Mouse (Mus musculus): ENCODE data around the gene Gdf2.

The Gdf2 gene

GRCm38 (mm10) chr14:33940739-33941138, at the start of gene Gdf2:
Gene Gdf2 (plus strand): TSS chr14:33941039.
- no peak for DNase-seq (ENCODE audit: low spot score)

DNA sequence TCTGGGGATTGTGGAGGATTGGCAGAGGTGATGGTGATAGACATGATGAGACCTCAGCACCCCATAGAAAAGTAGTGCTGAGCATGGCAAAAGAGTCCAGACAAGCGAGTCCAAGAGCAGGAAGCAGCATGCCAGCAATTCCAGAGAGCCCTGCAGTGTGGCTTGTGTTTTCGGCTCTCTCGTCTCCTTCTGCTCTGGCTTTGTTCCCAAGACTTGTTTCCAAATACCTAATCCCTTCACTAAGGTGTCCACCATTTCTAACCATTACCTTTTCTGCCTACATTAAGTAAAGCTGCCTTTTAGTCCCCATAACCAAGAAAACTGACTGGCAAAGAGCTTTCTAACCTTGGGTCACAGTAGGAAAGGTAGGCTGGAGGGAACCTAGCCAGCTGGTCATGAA, 49.3 kb upstream of the Gdf2 start:
- DNase-seq (ENCODE audit: low spot score): no peak

DNA sequence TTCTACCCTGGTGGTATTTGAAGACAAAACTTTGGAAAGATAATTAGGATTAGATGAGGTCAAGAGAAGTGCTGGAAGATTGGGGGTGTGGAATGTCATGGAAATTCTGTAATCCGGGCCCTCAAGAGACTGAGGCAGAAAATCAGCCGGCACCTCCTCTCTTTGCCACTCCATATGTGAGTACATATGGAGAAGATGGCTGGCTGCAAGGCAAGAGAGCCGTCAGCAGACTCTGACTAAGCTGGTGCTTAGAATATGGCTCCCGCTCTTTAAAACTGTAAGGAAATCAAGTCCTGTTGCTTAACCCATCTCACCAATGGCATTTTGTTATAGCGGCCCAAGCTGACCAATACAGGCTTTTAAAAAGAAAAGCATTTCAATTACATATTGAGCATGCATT, 45.1 kb upstream of the Gdf2 start:
- no peak for DNase-seq (ENCODE audit: low spot score)

- DNase-seq (ENCODE audit: low spot score): no peak
Observed at GRCm38 (mm10) chr14:33896628-33897300, 44.1 kb upstream of the Gdf2 start.

- no peak for DNase-seq (ENCODE audit: low spot score)
Observed at GRCm38 (mm10) chr14:33902783-33903182, 38.1 kb upstream of the Gdf2 start.

DNA sequence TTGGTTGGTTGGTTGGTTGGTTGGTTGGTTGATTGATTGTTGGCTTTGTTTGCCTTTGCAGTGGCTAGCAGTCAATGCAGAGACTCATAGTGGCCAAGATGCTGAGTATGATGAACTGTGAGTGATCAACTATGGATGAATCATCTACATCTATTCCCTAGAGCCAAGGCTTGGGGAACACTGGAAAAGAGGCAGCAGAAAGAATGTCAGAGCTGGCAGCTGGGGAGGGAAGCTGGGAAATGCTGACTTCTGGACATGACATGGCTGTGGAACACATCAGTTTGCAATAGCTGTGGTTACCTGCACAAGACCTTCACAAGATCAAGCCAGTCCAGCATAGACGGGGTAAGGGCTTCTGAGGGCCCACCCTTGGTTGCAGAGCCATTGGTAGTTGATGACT, 37.6 kb upstream of the Gdf2 start:
- DNase-seq (ENCODE audit: low spot score): no peak

DNA sequence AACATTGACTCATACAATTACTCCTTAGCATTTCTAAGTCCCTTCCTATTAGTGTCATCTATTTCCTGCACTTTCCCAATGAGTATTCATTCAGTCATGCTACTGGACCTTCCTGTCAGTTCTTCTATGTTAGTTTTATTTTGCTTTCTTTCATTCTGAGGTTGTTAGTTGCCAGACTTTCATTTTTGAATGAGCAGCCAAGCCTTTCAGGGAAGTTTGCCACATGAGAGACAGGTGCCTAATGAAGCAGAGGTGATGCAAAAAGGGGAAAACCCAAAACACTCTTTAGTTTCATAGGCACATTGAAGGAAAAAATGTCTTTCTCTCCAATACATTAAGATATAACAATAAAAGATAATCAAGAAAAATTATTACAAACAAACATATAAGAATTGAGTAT, 36.0 kb upstream of the Gdf2 start:
- DNase-seq (ENCODE audit: low spot score): no peak

GRCm38 (mm10) chr14:33913727-33914126, 27.1 kb upstream of the Gdf2 start:
- DNase-seq (ENCODE audit: low spot score): no peak

- DNase-seq (ENCODE audit: low spot score): no peak
Observed at GRCm38 (mm10) chr14:33914206-33914605, 26.6 kb upstream of the Gdf2 start.

DNA sequence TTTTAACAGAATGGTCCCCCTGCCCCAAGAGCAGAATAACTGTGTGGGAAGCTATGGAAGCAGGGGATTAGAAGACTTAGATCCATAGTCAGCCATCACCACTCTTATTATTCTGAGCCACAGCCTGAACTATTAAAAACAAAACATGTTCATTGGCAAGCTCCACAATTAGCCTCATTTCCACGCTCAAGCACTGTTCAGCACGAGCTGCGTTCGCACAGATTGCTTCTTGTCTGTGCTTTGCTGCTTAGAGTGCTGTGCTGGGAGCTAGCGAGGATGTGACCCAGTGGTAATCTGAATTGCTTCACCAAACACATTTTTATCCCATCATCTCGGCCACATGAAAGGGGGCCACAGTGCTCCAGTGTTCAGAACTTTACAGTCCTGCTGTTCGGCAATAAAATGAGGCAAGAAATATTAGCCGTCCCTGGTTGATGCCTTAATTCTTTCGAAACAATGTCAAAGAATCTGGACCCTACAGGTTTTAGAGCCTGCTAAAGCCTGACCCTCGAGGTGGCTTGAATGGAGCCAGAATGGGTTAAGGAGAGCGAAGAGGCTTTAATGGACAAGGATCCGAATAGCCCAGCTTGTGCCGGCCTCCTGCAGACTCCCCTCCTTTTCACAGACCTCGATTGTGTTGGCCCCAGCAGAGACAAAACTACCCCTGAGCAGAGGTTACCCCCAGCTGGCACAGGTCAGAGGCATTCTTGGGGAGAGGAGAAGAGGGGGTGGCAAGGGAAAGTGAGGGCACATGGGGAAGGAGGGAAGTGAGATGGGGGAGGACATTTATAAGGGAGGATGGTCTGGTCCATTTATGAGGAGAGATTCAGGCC, 19.9 kb upstream of the Gdf2 start:
- DNase-seq (ENCODE audit: low spot score): no peak

DNA sequence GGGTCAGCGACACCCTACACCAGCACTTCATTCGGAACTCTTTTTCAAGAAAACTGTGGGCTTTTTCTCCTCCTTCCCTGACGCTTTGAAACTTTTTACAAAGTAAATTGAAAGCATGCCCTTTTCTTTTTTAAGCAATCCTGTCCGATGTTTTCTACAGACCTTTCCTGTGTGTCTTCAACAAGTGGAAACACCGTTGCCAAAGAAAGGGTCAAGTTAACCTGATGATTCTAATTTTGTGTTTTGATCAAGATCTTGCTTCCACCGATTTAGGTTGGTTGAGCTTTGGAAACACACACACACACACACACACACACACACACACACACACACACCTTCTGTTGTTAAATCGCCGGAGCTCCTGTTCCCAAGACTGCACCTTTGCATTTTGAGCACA, 18.1 kb upstream of the Gdf2 start:
- DNase-seq (ENCODE audit: low spot score): no peak

DNA sequence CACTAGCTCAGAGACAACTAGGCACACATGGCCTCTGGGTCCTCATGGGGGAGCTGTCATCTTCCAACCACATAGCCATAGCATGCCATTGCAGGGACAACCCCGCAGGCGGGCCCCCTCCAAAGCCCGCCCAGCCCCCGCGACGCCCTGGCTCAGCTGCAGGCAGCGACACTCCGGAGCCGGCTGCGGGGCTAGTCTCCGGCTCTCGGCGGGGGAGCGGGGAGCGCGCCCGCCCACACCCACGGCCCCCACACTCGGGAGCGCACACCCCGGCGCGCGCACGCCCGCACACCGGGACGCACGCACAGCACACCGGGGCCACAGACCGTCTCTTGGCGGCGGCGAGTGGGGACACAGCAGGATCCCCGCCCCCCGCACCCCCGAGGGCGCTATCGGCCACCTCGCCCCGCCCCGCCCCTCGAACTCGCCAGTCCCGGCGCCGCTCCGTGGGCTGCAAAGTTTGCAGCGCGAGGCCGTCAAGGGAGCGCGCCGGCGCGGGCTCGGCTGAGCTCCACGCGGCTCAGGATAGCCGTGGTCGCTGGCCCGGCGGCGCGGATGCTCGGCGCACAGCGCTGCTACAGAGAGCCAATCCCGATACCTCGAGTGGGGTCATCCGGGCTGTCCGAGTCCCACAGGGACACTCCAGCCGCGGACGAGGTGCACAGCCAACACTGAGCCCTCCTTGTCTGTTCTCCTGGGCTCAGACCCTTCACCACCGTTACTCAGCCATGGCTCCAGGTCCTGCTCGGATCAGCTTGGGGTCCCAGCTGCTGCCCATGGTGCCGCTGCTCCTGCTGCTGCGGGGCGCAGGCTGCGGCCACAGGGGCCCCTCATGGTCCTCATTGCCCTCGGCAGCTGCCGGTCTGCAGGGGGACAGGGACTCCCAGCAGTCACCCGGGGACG, 17.4 kb upstream of the Gdf2 start, which contains the start of gene Gdf10:
Gene Gdf10, plus strand, starts transcription at position 420 of the 903 bp plus-strand sequence.
- DNase-seq (ENCODE audit: low spot score): no peak

- no peak for DNase-seq (ENCODE audit: low spot score)
Observed at GRCm38 (mm10) chr14:33931853-33932252, 9.0 kb upstream of the Gdf2 start.

- no peak for DNase-seq (ENCODE audit: low spot score)
Observed at GRCm38 (mm10) chr14:33932935-33933703, 7.7 kb upstream of the Gdf2 start.

DNA sequence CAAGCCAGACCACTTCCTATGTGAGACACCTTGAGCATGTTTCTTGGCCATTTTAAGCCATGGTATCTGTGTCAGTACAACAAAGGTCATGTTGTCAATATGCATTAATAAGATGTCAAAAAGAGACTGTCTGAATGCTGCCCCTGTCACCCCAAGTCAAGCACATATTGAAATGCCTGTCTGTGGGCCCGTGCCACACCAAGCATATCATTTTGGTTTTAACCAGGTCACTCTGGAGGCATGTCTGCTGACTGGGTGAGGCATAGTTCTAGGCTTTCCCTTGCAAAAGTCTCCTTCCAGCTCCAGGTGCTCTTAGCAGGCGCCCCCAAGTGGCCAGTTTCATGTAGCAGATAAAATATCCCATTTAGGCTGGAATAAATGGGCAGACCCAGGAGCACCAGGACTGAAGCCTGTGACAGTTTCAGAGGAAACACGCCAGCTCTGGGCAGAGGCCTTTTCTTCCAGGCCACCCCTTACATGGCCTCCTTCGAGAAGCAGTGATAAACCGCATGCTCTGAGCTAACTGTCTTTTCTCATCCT, 7.0 kb upstream of the Gdf2 start:
- no peak for DNase-seq (ENCODE audit: low spot score)

- no peak for DNase-seq (ENCODE audit: low spot score)
Observed at GRCm38 (mm10) chr14:33939117-33939516, 1.7 kb upstream of the Gdf2 start.

DNA sequence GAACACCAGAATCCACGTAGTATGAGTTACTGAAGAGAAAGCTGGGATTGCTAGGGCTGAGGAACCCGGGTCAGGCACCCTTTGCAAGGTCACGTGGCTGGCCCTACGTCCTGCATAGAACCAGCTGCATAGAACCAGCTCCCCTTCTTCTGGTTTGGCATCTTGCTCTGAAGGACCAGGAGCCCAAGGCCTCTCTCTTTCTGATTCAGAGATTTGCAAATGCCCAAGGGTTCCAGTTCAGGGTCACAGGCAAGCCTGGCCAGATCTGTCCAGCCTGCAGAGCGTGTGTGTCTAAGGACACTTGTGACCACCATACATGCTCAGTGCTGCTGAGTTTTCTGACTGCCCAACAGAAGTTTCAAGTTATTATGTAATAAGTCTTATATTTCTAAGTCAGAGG, 1.4 kb downstream of the Gdf2 start:
- no peak for DNase-seq (ENCODE audit: low spot score)

GRCm38 (mm10) chr14:33946125-33946524, 5.3 kb downstream of the Gdf2 start:
- DNase-seq (ENCODE audit: low spot score): no peak

DNA sequence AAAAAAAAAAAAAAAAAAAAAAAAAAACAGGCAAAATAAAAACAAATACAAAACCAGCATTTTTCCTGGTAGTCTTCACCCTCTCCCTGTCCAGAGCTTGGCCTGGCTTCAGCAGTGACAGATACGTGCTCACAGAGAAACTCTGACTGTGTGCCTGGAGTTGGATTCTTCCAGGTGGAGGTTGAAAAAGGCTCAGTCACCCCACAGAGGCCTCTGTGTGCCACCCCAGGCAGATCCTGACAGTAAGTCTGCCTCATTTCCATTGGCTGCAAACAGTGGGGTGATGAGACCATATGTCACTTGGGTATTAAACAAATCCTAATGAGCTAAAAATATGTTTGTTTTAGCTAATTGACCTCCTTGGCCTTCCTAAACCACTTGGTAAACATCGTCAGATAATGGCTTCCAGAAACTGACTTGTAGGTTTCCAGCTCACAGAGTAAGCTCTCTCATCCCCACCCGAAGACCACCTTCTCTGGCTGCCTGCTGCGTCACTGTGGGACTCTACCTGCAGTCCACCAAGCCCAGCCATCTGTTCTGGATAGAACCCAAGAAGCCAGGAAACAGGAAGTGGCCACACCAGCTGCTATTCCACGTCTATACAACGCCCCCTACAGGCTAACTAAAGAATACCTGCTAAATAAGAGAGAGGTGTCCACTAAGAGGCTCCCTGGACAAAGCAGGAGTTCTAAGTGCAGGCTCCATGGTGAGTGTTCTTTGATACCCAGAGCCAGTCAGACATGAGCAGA, 11.6 kb downstream of the Gdf2 start:
- no peak for DNase-seq (ENCODE audit: low spot score)

- no peak for DNase-seq (ENCODE audit: low spot score)
Observed at GRCm38 (mm10) chr14:33953761-33954160, 12.9 kb downstream of the Gdf2 start, which contains the start of gene Rbp3. Gene Rbp3 (plus strand): TSS chr14:33954003.

DNA sequence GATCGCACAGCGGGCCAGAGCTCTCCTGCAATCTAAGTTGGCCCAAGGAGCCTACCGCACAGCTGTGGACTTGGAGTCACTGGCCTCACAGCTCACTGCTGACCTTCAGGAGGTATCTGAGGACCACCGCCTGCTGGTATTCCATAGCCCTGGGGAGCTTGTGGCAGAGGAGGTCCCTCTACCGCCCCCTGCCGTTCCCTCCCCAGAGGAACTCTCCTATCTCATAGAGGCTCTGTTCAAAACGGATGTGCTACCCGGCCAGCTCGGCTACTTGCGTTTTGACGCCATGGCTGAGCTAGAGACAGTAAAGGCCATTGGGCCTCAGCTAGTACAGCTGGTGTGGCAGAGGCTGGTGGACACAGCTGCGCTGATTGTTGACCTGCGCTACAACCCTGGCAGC, 15.2 kb downstream of the Gdf2 start:
- DNase-seq (ENCODE audit: low spot score): no peak
